Mouse (Mus musculus) myocyte (in vitro differentiated cells): ENCODE data around the gene Pml.

Experiments
- CEBPB ChIP-seq: IDR thresholded peaks from 2 replicates; pipeline ENCODE4 v1.6.1; 2011; ENCODE audit warnings: mild to moderate bottlenecking, moderate library complexity; ENCODE audit not compliant: poor library complexity, insufficient read depth, severe bottlenecking
- E2F4 ChIP-seq: IDR thresholded peaks from one replicate; pipeline ENCODE4 v1.6.1; 2011; ENCODE audit warnings: mild to moderate bottlenecking, control low read depth, moderate library complexity; ENCODE audit not compliant: insufficient read depth
- MAX ChIP-seq: IDR thresholded peaks from one replicate; pipeline ENCODE4 v1.6.1; 2011; ENCODE audit warnings: low read depth, mild to moderate bottlenecking, control low read depth
- MYOG ChIP-seq, 3 experiments: IDR thresholded peaks; one replicate each; pipeline ENCODE4 v1.6.1; 2011; ENCODE audit warnings: control low read depth in 2 of 3, low read depth in 2 of 3, mild to moderate bottlenecking in 2 of 3; ENCODE audit not compliant: insufficient read length in 2 of 3, control insufficient read depth in 1 of 3, insufficient read depth in 1 of 3
- POLR2A ChIP-seq: IDR thresholded peaks from one replicate; pipeline ENCODE4 v1.6.1; 2011; ENCODE audit warnings: low read depth, mild to moderate bottlenecking, control low read depth, moderate library complexity; ENCODE audit not compliant: insufficient read length
- POLR2AphosphoS2 ChIP-seq: IDR thresholded peaks from one replicate; pipeline ENCODE4 v1.6.1; 2011; ENCODE audit warnings: low read depth, control low read depth; ENCODE audit not compliant: insufficient read length
- TCF12 ChIP-seq: IDR thresholded peaks from one replicate; pipeline ENCODE4 v1.6.1; 2011; ENCODE audit warnings: mild to moderate bottlenecking, control low read depth; ENCODE audit not compliant: poor library complexity, insufficient read depth, severe bottlenecking
- USF1 ChIP-seq: IDR thresholded peaks from one replicate; pipeline ENCODE4 v1.6.1; 2011; ENCODE audit warnings: low read depth, mild to moderate bottlenecking, control low read depth, moderate library complexity

GRCm38 (mm10) chr9:58266571-58267011 is 17.0 kb upstream of the Pml start:
- no peak for TF ChIP-seq E2F4
- TF ChIP-seq POLR2A = no peak
- no peak for TF ChIP-seq USF1
- no peak for TF ChIP-seq MAX
- peak in 1 of 3 experiments; percentile 9 for TF ChIP-seq MYOG (IDR thresholded peaks at IDR 0.05; ENCODE audit: control insufficient read depth in 1 of 3, insufficient read depth in 1 of 3, insufficient read length in 2 of 3, low read depth in 2 of 3)
- no peak for TF ChIP-seq CEBPB
- TF ChIP-seq TCF12 = no peak
- TF ChIP-seq POLR2AphosphoS2 = no peak
